Mouse (Mus musculus) forebrain, embryonic 10.5 days (tissue): ENCODE results near the gene Arxes2. TPM values are rescaled to one million over a fixed set of nuclear protein-coding genes. Genes with fewer than 3 reads are reported as not detected.
A peak's percentile ranks its signal among the peaks of the same experiment; 100 is the strongest.
"Not testable (repeated sequence)": the region's sequence is repeated elsewhere in the genome, so short reads cannot be mapped to it uniquely, and the experiment has no call there.

ENCODE experiments used
- DNase-seq: peaks from one replicate; pipeline ENCODE4 v3.0.0-alpha.2; 2017; ENCODE audit warnings: low spot score; ENCODE audit errors: extremely low spot score
- H3K27ac ChIP-seq: fragments of 300-500 bp; sonication (generic); 2 replicates; pipeline ENCODE4 v1.5.1; 2016; ENCODE audit warnings: mild to moderate bottlenecking
- H3K27me3 ChIP-seq: fragments of 300-500 bp; sonication (generic); 2 replicates; pipeline ENCODE4 v1.6.1; 2016; ENCODE audit warnings: mild to moderate bottlenecking; ENCODE audit not compliant: poor library complexity, severe bottlenecking
- H3K36me3 ChIP-seq: fragments of 300-500 bp; sonication (generic); replicated peaks from 2 replicates; pipeline ENCODE4 v1.6.1; 2016; ENCODE audit warnings: mild to moderate bottlenecking, moderate library complexity
- H3K4me1 ChIP-seq: fragments of 300-500 bp; sonication (generic); 2 replicates; pipeline ENCODE4 v1.6.1; 2016
- H3K4me3 ChIP-seq: fragments of 300-500 bp; sonication (generic); 2 replicates; pipeline ENCODE4 v1.5.1; 2016; ENCODE audit warnings: mild to moderate bottlenecking, moderate library complexity
- H3K9me3 ChIP-seq: fragments of 300-500 bp; sonication (generic); 2 replicates; pipeline ENCODE4 v1.6.1; 2016; ENCODE audit warnings: mild to moderate bottlenecking, moderate library complexity
- WGBS: fragments of 180-500 bp; shearing (Covaris S2); methylation state at CpG from one replicate; pipeline ENCODE4 v1.1.7; 2016; 5-methylcytosine and 5-hydroxymethylcytosine counted together
- polyA plus RNA-seq: library from polyadenylated mRNA; unstranded; fragments of >200 nt; fragmentation: Nextera tagmentation; extraction: Ambion mirVana; gene quantifications from 2 replicates; pipeline ENCODE4 v1.2.1, GENCODE M21; 2016

Arxes2 gene
- polyA plus RNA-seq, 1 experiment from 2014 or later = 104 TPM

DNA sequence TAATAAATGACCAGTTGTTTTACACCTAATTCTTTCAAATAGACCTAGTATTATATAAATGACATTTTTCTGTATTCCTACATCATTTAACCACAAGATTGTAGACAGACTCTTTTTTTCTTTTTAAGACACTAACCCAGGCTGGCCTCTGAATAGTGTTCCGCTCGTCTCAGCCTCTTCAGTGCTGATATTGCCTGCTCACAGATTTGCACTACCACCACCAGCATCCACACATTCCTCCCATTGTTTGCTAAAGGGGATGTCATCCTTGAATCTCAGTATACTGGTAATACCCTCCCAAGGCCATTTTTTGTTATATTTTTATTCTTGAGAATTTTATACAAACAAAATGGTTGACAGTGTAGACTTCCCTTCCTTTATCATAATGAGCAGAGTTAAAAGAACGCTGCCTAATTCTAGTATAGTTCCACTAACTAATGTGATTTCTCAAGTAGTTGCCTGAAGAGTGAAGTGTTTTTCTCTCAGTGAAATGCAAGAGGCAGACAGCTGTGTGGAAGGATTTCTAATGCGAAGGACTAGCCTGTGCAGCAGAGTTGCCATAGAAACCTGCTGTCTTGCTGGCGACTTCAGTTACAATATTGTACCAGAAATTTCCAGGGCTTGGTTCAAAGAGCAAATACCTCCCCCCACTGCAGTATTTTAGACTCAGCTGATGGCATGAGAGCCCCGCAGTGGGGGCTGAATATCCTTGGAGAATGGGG is 8.9 kb upstream of the Arxes2 start:
- no peaks in the 10 kb centered on the region for H3K9me3 ChIP-seq
- WGBS = 86% methylated on average over 6 of the region's 6 CpGs
- H3K4me1 ChIP-seq = no peaks in the 10 kb centered on the region
- H3K27me3 ChIP-seq = peaks cover 14% of the 10 kb centered on the region
- no peaks in the 10 kb centered on the region for H3K36me3 ChIP-seq
- no peak overlapping the region for H3K4me3 ChIP-seq
- no peak for DNase-seq
- no peak overlapping the region for H3K27ac ChIP-seq

DNA sequence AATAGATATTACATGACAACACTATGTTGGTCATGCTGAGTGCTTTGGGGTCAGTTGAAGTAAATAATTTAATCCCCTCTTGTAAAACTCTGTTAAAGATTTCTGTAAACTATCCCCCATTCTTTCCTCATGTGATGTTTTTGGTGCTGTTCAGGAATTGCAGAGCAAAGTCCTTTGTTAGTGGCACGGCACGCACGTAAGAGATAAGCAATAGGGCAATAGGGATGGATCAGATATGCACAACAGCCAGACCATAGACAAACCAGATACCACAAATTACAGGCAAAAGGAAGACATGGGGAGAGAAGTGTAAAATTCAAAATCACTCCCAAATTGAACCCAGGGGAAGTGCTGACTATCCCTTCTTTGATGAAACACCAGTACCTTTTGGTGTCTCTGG is 7.4 kb upstream of the Arxes2 start:
- no peaks in the 10 kb centered on the region for H3K4me1 ChIP-seq
- no peaks in the 10 kb centered on the region for H3K9me3 ChIP-seq
- no peaks in the 10 kb centered on the region for H3K36me3 ChIP-seq
- WGBS = 95% methylated on average over 3 of the region's 3 CpGs
- peaks cover 18% of the 10 kb centered on the region for H3K27me3 ChIP-seq
- DNase-seq = no peak
- H3K27ac ChIP-seq = no peak overlapping the region
- H3K4me3 ChIP-seq = no peak overlapping the region

GRCm38 (mm10) chrX:135990661-135991060 is 3.0 kb upstream of the Arxes2 start:
- no peak overlapping the region for H3K27ac ChIP-seq
- whole genome bisulfite sequencing = 82% methylated on average over 2 of the region's 2 CpGs
- peaks cover 10% of the 10 kb centered on the region; the same call in 1 of the 2 replicates for H3K4me1 ChIP-seq
- H3K4me3 ChIP-seq = no peak overlapping the region
- no peaks in the 10 kb centered on the region for H3K36me3 ChIP-seq
- no peak for DNase-seq
- H3K27me3 ChIP-seq = peaks cover 18% of the 10 kb centered on the region
- no peaks in the 10 kb centered on the region for H3K9me3 ChIP-seq

DNA sequence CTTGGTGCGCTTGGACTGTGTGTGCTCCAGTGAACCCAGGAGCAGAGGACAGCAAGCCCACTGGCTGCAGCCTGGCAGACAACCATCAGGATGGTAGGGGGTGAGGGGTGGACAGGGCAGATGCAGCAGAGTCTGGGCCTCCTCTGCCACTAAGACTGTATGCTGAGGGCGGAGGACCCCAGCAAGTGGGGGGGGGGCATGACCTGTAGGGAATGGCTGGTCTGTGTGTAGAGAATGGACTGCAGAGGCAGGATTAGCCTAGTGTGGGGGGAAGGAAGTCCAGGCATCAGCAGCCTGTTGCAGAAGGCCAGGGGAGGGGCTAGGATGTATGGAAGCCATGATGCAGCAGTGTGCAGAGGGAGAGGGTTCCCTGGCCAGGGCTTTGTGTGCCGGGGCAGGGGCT is 431 bp upstream of the Arxes2 start:
- Histone ChIP-seq H3K27me3 (peaks cover 18% of the 10 kb centered on the region), H3K27ac (peak overlapping the region; percentile 76), H3K4me1 (peaks cover 12% of the 10 kb centered on the region; the same call in 1 of the 2 replicates)
- whole genome bisulfite sequencing = 22% methylated on average over 2 of the region's 3 CpGs
- H3K4me3 ChIP-seq, DNase-seq, H3K36me3 ChIP-seq, H3K9me3 ChIP-seq: not testable (repeated sequence)

GRCm38 (mm10) chrX:136007199-136007843 is 13.7 kb downstream of the Arxes2 start:
- Histone ChIP-seq H3K4me1 (peaks cover 13% of the 10 kb centered on the region), H3K27ac (peak overlapping the region; percentile 66), H3K9me3 (no peaks in the 10 kb centered on the region), H3K36me3 (no peaks in the 10 kb centered on the region), H3K27me3 (peaks cover 28% of the 10 kb centered on the region), H3K4me3 (no peak overlapping the region)
- 21% methylated on average over 3 of the region's 5 CpGs for WGBS
- peak; percentile 18 for DNase-seq

DNA sequence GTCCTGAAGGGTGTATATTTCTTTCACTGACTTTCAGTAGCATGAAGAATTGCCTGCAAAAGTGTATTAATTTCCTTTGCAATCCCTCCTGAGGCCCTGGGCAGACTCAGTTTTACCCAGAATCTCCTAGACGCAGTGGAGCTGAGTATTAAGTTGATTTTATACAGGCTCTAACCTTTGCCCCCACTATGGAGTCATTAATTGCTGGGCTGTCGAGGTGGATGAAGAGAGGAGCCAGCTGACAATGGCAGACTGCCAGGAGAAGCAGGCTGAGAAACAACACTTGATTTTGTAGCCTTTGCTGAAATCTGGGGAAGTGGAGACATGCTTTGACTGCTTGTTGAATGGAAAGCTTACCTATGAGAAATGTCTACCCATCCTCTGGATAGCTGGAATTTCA is 20.8 kb downstream of the Arxes2 start:
- H3K27me3 ChIP-seq = peaks cover 25% of the 10 kb centered on the region
- H3K4me3 ChIP-seq = no peak overlapping the region
- DNase-seq = no peak
- peaks cover 4% of the 10 kb centered on the region; the same call in 1 of the 2 replicates for H3K4me1 ChIP-seq
- H3K9me3 ChIP-seq = no peaks in the 10 kb centered on the region; the same call in 1 of the 2 replicates
- 37% methylated on average over 2 of the region's 2 CpGs for WGBS
- H3K36me3 ChIP-seq = no peaks in the 10 kb centered on the region
- H3K27ac ChIP-seq = no peak overlapping the region

DNA sequence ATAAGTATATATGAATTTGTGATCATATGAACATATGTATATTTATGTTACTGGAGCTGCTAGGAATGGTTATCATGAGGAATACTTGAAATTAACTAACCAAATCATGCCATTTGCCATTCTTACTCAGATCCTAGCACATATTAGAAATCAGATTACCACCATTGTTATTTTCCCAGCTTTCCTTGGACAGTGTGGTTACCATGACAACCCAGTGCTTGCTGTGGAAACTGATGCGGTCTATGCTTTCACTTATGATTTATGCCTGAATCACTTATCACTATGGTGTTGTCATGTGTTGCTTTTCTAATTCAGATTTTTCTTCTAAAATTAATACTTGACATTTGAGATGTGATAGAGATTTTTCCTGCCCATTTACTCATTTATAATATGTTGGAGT is 36.7 kb downstream of the Arxes2 start:
- DNase-seq = no peak
- Histone ChIP-seq H3K36me3 (no peaks in the 10 kb centered on the region), H3K9me3 (no peaks in the 10 kb centered on the region), H3K27me3 (peaks cover 48% of the 10 kb centered on the region), H3K4me1 (peaks cover 17% of the 10 kb centered on the region), H3K27ac (no peak overlapping the region), H3K4me3 (no peak overlapping the region)
- WGBS = 84% methylated on average over 1 of the region's 1 CpGs

DNA sequence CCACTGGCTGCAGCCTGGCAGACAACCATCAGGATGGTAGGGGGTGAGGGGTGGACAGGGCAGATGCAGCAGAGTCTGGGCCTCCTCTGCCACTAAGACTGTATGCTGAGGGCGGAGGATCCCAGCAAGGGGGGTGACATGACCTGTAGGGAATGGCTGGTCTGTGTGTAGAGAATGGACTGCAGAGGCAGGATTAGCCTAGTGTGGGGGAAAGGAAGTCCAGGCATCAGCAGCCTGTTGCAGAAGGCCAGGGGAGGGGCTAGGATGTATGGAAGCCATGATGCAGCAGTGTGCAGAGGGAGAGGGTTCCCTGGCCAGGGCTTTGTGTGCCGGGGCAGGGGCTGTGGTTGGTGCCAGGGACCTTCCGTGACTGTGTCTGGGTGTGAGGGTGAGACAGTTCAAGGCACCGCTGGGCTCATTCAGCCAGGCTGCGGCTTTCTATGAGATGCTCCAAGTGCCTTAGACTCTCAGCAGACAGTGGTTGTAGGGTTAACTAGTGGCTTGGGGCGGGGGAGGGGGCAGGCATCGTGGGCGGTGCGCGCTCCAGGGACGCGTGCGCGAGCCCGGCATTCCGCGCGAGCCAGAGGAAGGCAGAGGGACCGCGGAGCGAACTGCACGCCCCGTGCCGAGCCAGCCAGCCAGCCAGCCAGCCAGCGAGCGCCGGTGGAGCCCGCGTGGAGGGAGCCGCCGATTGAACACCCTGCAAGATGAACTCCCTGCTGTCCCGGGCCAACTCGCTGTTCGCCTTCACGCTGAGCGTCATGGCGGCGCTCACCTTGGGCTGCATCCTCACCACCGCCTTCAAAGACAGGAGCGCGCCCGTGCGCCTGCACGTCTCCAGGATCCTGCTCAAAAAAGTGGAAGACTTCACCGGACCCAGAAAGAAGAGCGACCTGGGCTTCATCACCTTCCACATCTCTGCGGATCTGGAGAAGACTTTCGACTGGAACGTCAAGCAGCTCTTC is 39.5 kb downstream of the Arxes2 start, which contains the start of gene Arxes1:
Gene Arxes1, plus strand, starts transcription at position 569 of the 965 bp plus-strand sequence.
- Histone ChIP-seq H3K27me3 (peaks cover 45% of the 10 kb centered on the region), H3K4me1 (peaks cover 17% of the 10 kb centered on the region), H3K27ac (peak within 1 kb of the TSS; percentile 71; the same call in 1 of the 2 replicates), H3K4me3 (peak within 1 kb of the TSS; percentile 43)
- H3K9me3 ChIP-seq, H3K36me3 ChIP-seq: not testable (repeated sequence)
- WGBS = 19% methylated on average over 20 of the region's 49 CpGs
- peak; percentile 24 for DNase-seq

DNA sequence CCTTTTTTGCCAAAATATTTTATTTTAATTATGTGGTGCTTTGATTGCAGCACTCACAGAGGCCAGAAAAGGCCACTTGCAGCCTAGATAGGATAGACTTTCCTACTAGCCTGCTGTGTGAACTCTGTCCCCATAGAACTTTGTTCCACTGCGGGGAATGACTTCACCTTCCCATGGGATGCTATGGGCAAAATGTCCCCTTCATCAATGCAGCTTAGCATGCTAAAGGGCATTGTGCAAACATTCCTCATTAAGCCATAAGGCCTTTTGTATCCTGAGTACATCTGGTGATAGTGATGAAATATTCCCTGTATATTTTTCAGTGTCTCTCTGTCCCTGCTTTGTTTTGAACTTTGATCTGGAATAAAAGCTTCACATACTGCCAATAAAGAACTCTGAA is 50.1 kb downstream of the Arxes2 start:
- Histone ChIP-seq H3K27ac (no peak overlapping the region), H3K4me3 (no peak overlapping the region), H3K36me3 (no peaks in the 10 kb centered on the region), H3K4me1 (no peaks in the 10 kb centered on the region), H3K27me3 (peaks cover 30% of the 10 kb centered on the region), H3K9me3 (no peaks in the 10 kb centered on the region)
- 82% methylated on average over 1 of the region's 1 CpGs for WGBS
- no peak for DNase-seq

Other genes starting within 250 kb of the Arxes2 start
- 49.3 and 52.8 TPM in 2 replicates for gene Bhlhb9, start 196.2 kb upstream of the Arxes2 start, polyA plus RNA-seq
- 25.3 and 27.1 TPM in 2 replicates for gene Gprasp2, start 154.8 kb upstream of the Arxes2 start, polyA plus RNA-seq
- gene Arxes1, start 39.5 kb downstream of the Arxes2 start, polyA plus RNA-seq = 41.1 and 43.5 TPM in 2 replicates
- gene Bex2, start 74.4 kb downstream of the Arxes2 start, polyA plus RNA-seq = 288 and 293 TPM in 2 replicates
- gene Nxf3, start 91.4 kb downstream of the Arxes2 start, polyA plus RNA-seq = not detected in 2 replicates
- 125 and 128 TPM in 2 replicates for gene Bex4, start 145.2 kb downstream of the Arxes2 start, polyA plus RNA-seq
- 166 and 173 TPM in 2 replicates for gene Tceal8, start 178.5 kb downstream of the Arxes2 start, polyA plus RNA-seq
- 3.9 and 5.3 TPM in 2 replicates for gene Tceal5, start 210.1 kb downstream of the Arxes2 start, polyA plus RNA-seq
- gene Tceal7, start 221.0 kb downstream of the Arxes2 start, polyA plus RNA-seq = 0.59 and 1.1 TPM in 2 replicates
- 186 and 192 TPM in 2 replicates for gene Bex1, start 221.7 kb downstream of the Arxes2 start, polyA plus RNA-seq